In genomic region chr5:21673742-21674141, GRCm38 (mm10) we compare ENCODE assay signal across 14 mouse cellular contexts. TPM values are rescaled to one million over a fixed set of nuclear protein-coding genes. Genes with fewer than 3 reads are reported as not detected.
A peak's percentile ranks its signal among the peaks of the same experiment; 100 is the strongest.
DNase-seq lines count a peak whose midpoint lies in the region; ATAC-seq and TF ChIP-seq lines count a peak whose summit lies in the region.
"Had no signal": no experiment of that assay in that cellular context is flagged by ENCODE, and none has a peak within 500 bp of the region (broad histone marks: within the 10 kb centered on the region; RNA-seq: fewer than 3 reads in every experiment).

No protein-coding gene starts in this region.

- H3K36me3 ChIP-seq in heart, embryonic 13.5 days = peaks cover 15% of the 10 kb centered on the region
- peaks cover 12% of the 10 kb centered on the region; the same call in 1 of the 2 replicates for H3K36me3 ChIP-seq in heart, embryonic 10.5 days
- no peaks in the 10 kb centered on the region for H3K36me3 ChIP-seq in neural tube, embryonic 14.5 days (ENCODE audit: control insufficient read depth, insufficient read depth, low read length)
- peaks cover 12% of the 10 kb centered on the region; the same call in 1 of the 2 replicates for H3K36me3 ChIP-seq in midbrain, embryonic 14.5 days (ENCODE audit: control insufficient read depth, insufficient read depth, low read length)

- H3K9me3 ChIP-seq in heart, embryonic 13.5 days = no peaks in the 10 kb centered on the region
- no peaks in the 10 kb centered on the region for H3K9me3 ChIP-seq in heart, embryonic 10.5 days
- no peaks in the 10 kb centered on the region for H3K9me3 ChIP-seq in neural tube, embryonic 14.5 days (ENCODE audit: control insufficient read depth, low read length)
- no peaks in the 10 kb centered on the region for H3K9me3 ChIP-seq in midbrain, embryonic 14.5 days (ENCODE audit: control insufficient read depth, low read length)
- H3K9me3 ChIP-seq: limb, embryonic 15.5 days had no signal

- DNase-seq in heart, embryonic 10.5 days (ENCODE audit: low spot score) = no peak
- no peak for DNase-seq in layer of hippocampus, adult 2 months (ENCODE audit: low spot score in 2 of 2)
- DNase-seq in layer of hippocampus, adult 18-20 months (ENCODE audit: low spot score in 2 of 2) = no peak
- DNase-seq in induced T-regulatory cell, adult 2 months (ENCODE audit: low read depth) = peak; percentile 10
- DNase-seq in midbrain, embryonic 14.5 days = no peak
- no peak for DNase-seq in gastrocnemius, postnatal 14 days
- DNase-seq: adrenal gland, adult 8-10 months; cerebellum, postnatal 25 days had no signal

- peaks cover 16% of the 10 kb centered on the region for H3K4me1 ChIP-seq in heart, embryonic 13.5 days
- H3K4me1 ChIP-seq in heart, embryonic 10.5 days = peaks cover 9% of the 10 kb centered on the region; the same call in 1 of the 2 replicates
- no peaks in the 10 kb centered on the region for H3K4me1 ChIP-seq in neural tube, embryonic 14.5 days (ENCODE audit: control insufficient read depth, insufficient read depth, low read length)
- no peaks in the 10 kb centered on the region for H3K4me1 ChIP-seq in midbrain, embryonic 14.5 days (ENCODE audit: control insufficient read depth, insufficient read depth, low read length)

- intact Hi-C loops in gastrocnemius, postnatal 14 days (cut with DNase I; ENCODE audit: low total_unique reads) = loop anchor here (5.0 kb wide), 1 partner anchor 64 kb away; the partner anchor contains the start of gene Pmpcb

- H3K27me3 ChIP-seq in heart, embryonic 13.5 days (replicated peaks) = no peaks in the 10 kb centered on the region
- no peaks in the 10 kb centered on the region for H3K27me3 ChIP-seq in heart, embryonic 10.5 days (ENCODE audit: insufficient read depth, poor library complexity, severe bottlenecking)
- no peaks in the 10 kb centered on the region for H3K27me3 ChIP-seq in neural tube, embryonic 14.5 days (ENCODE audit: control insufficient read depth, insufficient read depth, low read length)
- H3K27me3 ChIP-seq in midbrain, embryonic 14.5 days (ENCODE audit: control insufficient read depth, insufficient read depth, low read length) = no peaks in the 10 kb centered on the region
- H3K27me3 ChIP-seq: limb, embryonic 15.5 days; Patski had no signal

- H3K9ac ChIP-seq in heart, embryonic 13.5 days = no peak overlapping the region
- H3K9ac ChIP-seq in neural tube, embryonic 14.5 days (replicated peaks; ENCODE audit: low read depth, low read length) = no peak overlapping the region
- H3K9ac ChIP-seq in midbrain, embryonic 14.5 days (replicated peaks; ENCODE audit: low read length) = no peak overlapping the region
- H3K9ac ChIP-seq: limb, embryonic 15.5 days had no signal

- 77% methylated on average over 9 of the region's 9 CpGs for WGBS in heart, embryonic 13.5 days
- 81% methylated on average over 9 of the region's 9 CpGs for WGBS in heart, embryonic 10.5 days
- 73% methylated on average over 9 of the region's 9 CpGs for WGBS in neural tube, embryonic 14.5 days
- WGBS in midbrain, embryonic 14.5 days = 85% methylated on average over 9 of the region's 9 CpGs

- ATAC-seq in heart, embryonic 13.5 days (ENCODE audit: extremely low read depth, insufficient number of reproducible peaks, low FRiP score, low TSS enrichment) = no peak
- 0 out of 2 replicates have a peak, but pooled peaks have one; percentile 49 for ATAC-seq in neural tube, embryonic 14.5 days (ENCODE audit: low read depth)
- ATAC-seq in midbrain, embryonic 14.5 days (ENCODE audit: low FRiP score, low TSS enrichment) = no peak
- ATAC-seq: Patski had no signal

- no peak for TF ChIP-seq CTCF in layer of hippocampus, adult 2 months (conservative IDR thresholded peaks at IDR 0.05)

- H3K4me3 ChIP-seq in heart, embryonic 13.5 days = no peak overlapping the region
- H3K4me3 ChIP-seq in heart, embryonic 10.5 days = no peak overlapping the region
- H3K4me3 ChIP-seq in layer of hippocampus, adult 2 months = no peak overlapping the region; the same call in 1 of the 2 replicates
- H3K4me3 ChIP-seq in neural tube, embryonic 14.5 days (ENCODE audit: low read depth, low read length) = no peak overlapping the region
- H3K4me3 ChIP-seq in midbrain, embryonic 14.5 days (replicated peaks; ENCODE audit: low read depth, low read length) = no peak overlapping the region

- H3K4me2 ChIP-seq in heart, embryonic 13.5 days = peak overlapping the region; percentile 51
- H3K4me2 ChIP-seq in neural tube, embryonic 14.5 days (ENCODE audit: low read depth, low read length) = no peak overlapping the region
- H3K4me2 ChIP-seq in midbrain, embryonic 14.5 days (ENCODE audit: low read length) = no peak overlapping the region

- H3K27ac ChIP-seq in heart, embryonic 13.5 days (replicated peaks) = no peak overlapping the region
- no peak overlapping the region for H3K27ac ChIP-seq in heart, embryonic 10.5 days
- peak overlapping the region; percentile 78 for H3K27ac ChIP-seq in layer of hippocampus, adult 2 months
- H3K27ac ChIP-seq in neural tube, embryonic 14.5 days (ENCODE audit: low read depth, low read length) = no peak overlapping the region
- H3K27ac ChIP-seq in midbrain, embryonic 14.5 days (replicated peaks; ENCODE audit: low read depth, low read length) = no peak overlapping the region
- H3K27ac ChIP-seq: limb, embryonic 15.5 days had no signal

RNA-seq across cellular contexts. Expression of gene Napepld, which starts 27.5 kb away (rescaled TPM):
- polyA plus RNA-seq in heart, embryonic 13.5 days (2015; fragmentation: Nextera tagmentation; extraction: Ambion mirVana) = 4.2 and 4.7 TPM in 2 replicates
- polyA plus RNA-seq in heart, embryonic 10.5 days (2016; fragmentation: Nextera tagmentation; extraction: Ambion mirVana) = 3.1 and 3.7 TPM in 2 replicates
- 10 to 100 TPM; 28.4 to 34.7 TPM for total RNA-seq in layer of hippocampus, adult 2 months (2021)
- 10 to 100 TPM; 31.6 to 31.8 TPM for total RNA-seq in layer of hippocampus, adult 18-20 months (2021)
- polyA plus RNA-seq in neural tube, embryonic 14.5 days (2014; fragmentation: Nextera tagmentation; extraction: Ambion mirVana) = 3.1 and 3.2 TPM in 2 replicates
- polyA plus RNA-seq in midbrain, embryonic 14.5 days (2014; fragmentation: Nextera tagmentation; extraction: Ambion mirVana) = 2.3 and 3.9 TPM in 2 replicates
- total RNA-seq in gastrocnemius, postnatal 14 days (2021) = 1 to 10 TPM; 8.6 to 9.5 TPM

RNA-seq across cellular contexts. Expression of gene Armc10, which starts 28.1 kb away (rescaled TPM):
- 20.4 and 21.9 TPM in 2 replicates for polyA plus RNA-seq in heart, embryonic 13.5 days (2015; fragmentation: Nextera tagmentation; extraction: Ambion mirVana)
- 23.0 and 32.8 TPM in 2 replicates for polyA plus RNA-seq in heart, embryonic 10.5 days (2016; fragmentation: Nextera tagmentation; extraction: Ambion mirVana)
- 10 to 100 TPM; 20.6 to 23.3 TPM for total RNA-seq in layer of hippocampus, adult 2 months (2021)
- 10 to 100 TPM; 21.4 to 22.3 TPM for total RNA-seq in layer of hippocampus, adult 18-20 months (2021)
- 51.1 and 57.2 TPM in 2 replicates for polyA plus RNA-seq in neural tube, embryonic 14.5 days (2014; fragmentation: Nextera tagmentation; extraction: Ambion mirVana)
- polyA plus RNA-seq in midbrain, embryonic 14.5 days (2014; fragmentation: Nextera tagmentation; extraction: Ambion mirVana) = 73.7 and 85.6 TPM in 2 replicates
- 1 to 10 TPM; 6.2 to 6.8 TPM for total RNA-seq in gastrocnemius, postnatal 14 days (2021)

RNA-seq across cellular contexts. Expression of gene Fbxl13, which starts 28.3 kb away (rescaled TPM):
- 0.07 and 0.13 TPM in 2 replicates for polyA plus RNA-seq in heart, embryonic 13.5 days (2015; fragmentation: Nextera tagmentation; extraction: Ambion mirVana)
- polyA plus RNA-seq in heart, embryonic 10.5 days (2016; fragmentation: Nextera tagmentation; extraction: Ambion mirVana) = 0.22 and 0.26 TPM in 2 replicates
- total RNA-seq in layer of hippocampus, adult 2 months (2021) = under 1 TPM; 0.29 to 0.41 TPM
- under 1 TPM in 1 of 2 experiments, not detected in 1; 0.35 TPM for total RNA-seq in layer of hippocampus, adult 18-20 months (2021)
- polyA plus RNA-seq in neural tube, embryonic 14.5 days (2014; fragmentation: Nextera tagmentation; extraction: Ambion mirVana) = 0.21 and 0.35 TPM in 2 replicates
- polyA plus RNA-seq in midbrain, embryonic 14.5 days (2014; fragmentation: Nextera tagmentation; extraction: Ambion mirVana) = 0.09 and 0.47 TPM in 2 replicates
- total RNA-seq in gastrocnemius, postnatal 14 days (2021) = under 1 TPM; 0.16 to 0.22 TPM
- total RNA-seq: granulocyte monocyte progenitor cell, adult 5-6 weeks; monocyte, adult 5-6 weeks had no signal
- polyA plus RNA-seq: limb, embryonic 15.5 days had no signal
